Mouse (Mus musculus) cortical plate, adult 2 months (tissue): Measurements from ENCODE around the gene 6820408C15Rik. TPM values are rescaled to one million over a fixed set of nuclear protein-coding genes. Genes with fewer than 3 reads are reported as not detected.
A peak's percentile ranks its signal among the peaks of the same experiment; 100 is the strongest.

Experiments
- H3K27ac ChIP-seq: fragments of 200-500 bp; 2 replicates; pipeline ENCODE4 v1.5.1; 2012; ENCODE audit warnings: low read length, control low read depth, inconsistent platforms; ENCODE audit not compliant: insufficient read depth
- H3K4me1 ChIP-seq: fragments of 200-500 bp; 2 replicates; pipeline ENCODE4 v1.6.1; 2011; ENCODE audit warnings: low read length; ENCODE audit not compliant: control insufficient read depth, insufficient read depth
- H3K4me3 ChIP-seq: fragments of 200-500 bp; 2 replicates; pipeline ENCODE4 v1.5.1; 2011; ENCODE audit warnings: mild to moderate bottlenecking, low read length, control low read depth; ENCODE audit not compliant: insufficient read depth
- CTCF ChIP-seq: fragments of 200-500 bp; IDR thresholded peaks from 2 replicates; pipeline ENCODE4 v1.5.1; 2011; ENCODE audit warnings: mild to moderate bottlenecking, control low read depth, low read length; ENCODE audit not compliant: insufficient read depth; ENCODE audit errors: extremely low read depth
- POLR2A ChIP-seq: fragments of 200-500 bp; IDR thresholded peaks from 2 replicates; pipeline ENCODE4 v1.6.1; 2011; ENCODE audit warnings: mild to moderate bottlenecking, low read length, control low read depth; ENCODE audit not compliant: insufficient read depth; ENCODE audit errors: extremely low read depth
- polyA plus RNA-seq: library from polyadenylated mRNA; depleted of rRNA; stranded (reverse); fragments of >200 nt; gene quantifications from 2 replicates; pipeline ENCODE4 v1.2.3, GENCODE M21; 2012

6820408C15Rik gene
- polyA plus RNA-seq, 1 experiment: 3.7 TPM

DNA sequence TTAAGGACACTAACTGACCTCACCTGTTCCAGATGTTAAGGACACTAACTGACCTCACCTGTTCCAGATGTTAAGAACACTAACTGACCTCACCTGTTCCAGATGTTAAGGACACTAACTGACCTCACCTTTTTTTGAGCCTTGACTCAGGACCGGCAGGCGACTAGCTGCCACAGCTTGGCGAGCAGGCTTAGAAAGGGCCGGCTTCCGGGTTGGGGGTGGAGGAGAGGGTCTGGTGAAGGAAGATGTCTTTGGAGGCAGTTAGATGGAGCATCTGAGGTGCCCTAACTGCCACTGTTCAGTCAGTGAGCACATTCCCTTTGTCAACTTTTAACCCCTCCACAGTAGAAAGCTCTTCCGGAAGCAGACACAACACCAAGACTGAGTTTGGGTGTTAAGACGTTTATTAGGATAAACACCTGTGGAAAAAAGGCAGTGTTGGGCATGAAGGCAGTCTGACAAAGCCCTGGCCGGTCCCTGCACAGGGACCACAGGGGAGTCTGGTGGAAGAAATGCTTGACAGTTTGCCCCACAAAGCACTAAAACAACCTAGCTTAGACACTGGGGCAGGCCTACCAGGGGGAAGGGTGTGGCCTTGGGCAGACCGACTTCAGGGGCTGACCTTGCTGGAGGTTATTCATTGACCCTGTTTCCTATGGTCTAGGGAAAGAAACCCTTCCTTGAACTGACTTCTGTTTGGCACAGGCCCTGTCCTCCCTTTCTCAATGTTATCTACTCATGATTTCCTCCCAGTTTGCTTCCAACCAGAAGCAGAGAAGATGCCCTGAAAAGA is 22.0 kb upstream of the 6820408C15Rik start:
- Histone ChIP-seq H3K4me3 (no peak overlapping the region), H3K27ac (no peak overlapping the region), H3K4me1 (0 out of 2 replicates have a peak, but pooled peaks cover 1% of the 10 kb centered on the region)
- TF ChIP-seq POLR2A (no peak), CTCF (no peak)

DNA sequence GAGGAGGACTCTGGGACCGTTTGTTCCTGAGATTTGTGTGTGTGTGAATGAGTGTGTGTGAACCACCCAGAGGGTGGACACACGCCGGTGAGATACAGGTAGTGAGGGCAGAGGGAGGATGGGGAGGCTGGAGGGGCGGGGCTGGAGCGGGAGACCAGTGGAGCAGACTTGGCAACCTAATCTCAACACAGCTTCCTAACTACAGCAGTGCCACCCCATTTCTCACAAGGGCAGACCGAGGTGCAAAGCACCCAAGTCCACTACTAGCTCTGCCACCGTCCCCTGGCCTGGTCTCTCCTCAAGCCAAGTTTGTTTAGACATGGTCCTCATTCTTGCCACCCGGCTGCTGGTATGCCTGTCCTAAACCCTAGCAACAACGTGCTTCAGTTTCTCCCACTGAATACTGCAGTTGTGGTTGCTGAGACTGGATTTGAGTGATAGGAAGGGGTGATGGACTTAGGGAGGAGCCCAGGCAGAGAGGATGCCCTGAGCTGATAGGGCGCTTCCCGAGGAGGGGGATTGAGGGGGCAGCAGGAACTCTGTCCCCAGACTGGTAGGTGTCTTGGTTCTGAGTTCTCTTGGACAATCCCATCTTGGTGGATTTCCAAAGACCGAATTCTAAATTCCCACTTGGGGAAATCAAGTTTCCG is 20.0 kb upstream of the 6820408C15Rik start:
- Histone ChIP-seq H3K27ac (peak overlapping the region; percentile 11; the same call in 1 of the 2 replicates), H3K4me3 (peak overlapping the region; percentile 86), H3K4me1 (0 out of 2 replicates have a peak, but pooled peaks cover 1% of the 10 kb centered on the region)
- TF ChIP-seq CTCF (no peak), POLR2A (no peak)

DNA sequence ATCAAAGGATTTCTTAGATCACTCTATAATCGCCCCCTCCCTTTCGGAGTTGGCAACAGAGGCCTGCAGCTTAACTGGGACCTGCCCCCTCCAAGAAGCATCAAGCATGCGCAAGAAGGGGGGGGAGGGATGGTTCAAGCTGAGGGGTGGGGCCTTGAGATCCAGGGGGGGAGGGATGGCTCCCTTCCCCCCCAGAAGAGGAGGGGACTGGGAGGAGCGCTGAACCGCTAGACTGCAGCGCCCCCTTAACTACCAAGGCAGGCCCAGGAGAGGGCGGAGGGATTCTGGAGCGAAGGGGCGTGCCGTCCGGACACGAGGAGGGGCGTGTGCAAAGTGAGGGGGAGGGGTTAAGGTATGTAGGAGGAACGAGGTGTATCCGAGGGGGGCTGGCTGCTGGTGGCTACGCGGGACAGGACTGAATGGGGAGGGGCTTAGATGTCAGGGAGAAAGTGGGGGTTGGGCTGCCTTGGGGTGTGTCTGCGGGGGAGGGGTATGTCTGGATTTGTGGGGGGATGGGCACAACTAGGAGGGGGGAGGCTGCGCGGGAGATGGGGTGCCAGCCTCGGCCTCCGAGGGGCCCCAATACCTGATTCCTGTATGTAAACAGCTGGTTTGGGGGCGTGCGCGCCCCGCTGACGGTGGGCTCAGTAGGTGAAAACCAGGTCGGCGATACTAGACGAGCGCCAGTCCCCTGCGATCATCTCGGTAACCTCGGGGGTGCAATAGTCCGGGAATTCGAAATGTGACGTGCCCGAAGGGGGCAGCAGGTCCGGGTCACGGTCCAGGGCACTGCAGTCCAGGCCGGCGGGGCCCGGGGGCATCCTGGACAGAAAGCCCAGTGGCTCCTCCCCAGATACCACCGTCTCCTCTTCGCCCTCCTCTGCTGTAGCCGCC is 19.0 kb upstream of the 6820408C15Rik start:
- TF ChIP-seq POLR2A (peak; percentile 31; the same call in 1 of the 2 replicates), CTCF (no peak)
- peak overlapping the region; percentile 94 for H3K27ac ChIP-seq
- H3K4me3 ChIP-seq: peak overlapping the region; percentile 86
- H3K4me1 ChIP-seq: 0 out of 2 replicates have a peak, but pooled peaks cover 1% of the 10 kb centered on the region

DNA sequence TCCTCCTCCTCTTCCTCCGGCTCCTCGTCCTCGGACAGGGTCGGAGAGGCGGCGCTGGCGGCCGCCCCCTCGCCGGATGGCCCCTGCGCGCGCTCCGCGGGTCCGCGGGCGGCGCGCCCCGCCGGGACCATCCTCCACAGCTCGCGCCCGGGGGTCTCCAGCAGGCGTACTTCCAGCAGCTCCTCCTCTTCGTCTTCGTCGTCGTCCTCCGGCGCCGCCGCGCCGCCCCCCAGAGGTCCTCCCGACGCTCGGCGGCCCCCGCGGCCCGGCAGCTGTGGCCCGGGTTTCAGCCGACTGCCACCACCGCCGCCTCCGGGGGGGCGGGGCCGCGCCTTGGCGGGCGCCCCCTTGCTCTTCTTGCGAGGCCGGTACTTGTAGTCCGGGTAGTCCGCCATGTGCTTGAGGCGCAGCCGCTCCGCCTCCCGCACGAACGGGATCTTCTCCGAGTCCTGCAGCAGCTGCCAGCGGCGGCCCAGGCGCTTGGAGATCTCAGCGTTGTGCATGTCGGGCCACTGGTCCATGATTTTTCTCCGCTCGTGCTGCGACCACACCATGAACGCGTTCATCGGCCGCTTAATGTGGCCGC is 18.3 kb upstream of the 6820408C15Rik start:
- Histone ChIP-seq H3K4me1 (0 out of 2 replicates have a peak, but pooled peaks cover 1% of the 10 kb centered on the region), H3K4me3 (peak overlapping the region; percentile 86), H3K27ac (peak overlapping the region; percentile 94)
- TF ChIP-seq POLR2A (0 out of 2 replicates have a peak, but pooled peaks have one; percentile 37), CTCF (no peak)

DNA sequence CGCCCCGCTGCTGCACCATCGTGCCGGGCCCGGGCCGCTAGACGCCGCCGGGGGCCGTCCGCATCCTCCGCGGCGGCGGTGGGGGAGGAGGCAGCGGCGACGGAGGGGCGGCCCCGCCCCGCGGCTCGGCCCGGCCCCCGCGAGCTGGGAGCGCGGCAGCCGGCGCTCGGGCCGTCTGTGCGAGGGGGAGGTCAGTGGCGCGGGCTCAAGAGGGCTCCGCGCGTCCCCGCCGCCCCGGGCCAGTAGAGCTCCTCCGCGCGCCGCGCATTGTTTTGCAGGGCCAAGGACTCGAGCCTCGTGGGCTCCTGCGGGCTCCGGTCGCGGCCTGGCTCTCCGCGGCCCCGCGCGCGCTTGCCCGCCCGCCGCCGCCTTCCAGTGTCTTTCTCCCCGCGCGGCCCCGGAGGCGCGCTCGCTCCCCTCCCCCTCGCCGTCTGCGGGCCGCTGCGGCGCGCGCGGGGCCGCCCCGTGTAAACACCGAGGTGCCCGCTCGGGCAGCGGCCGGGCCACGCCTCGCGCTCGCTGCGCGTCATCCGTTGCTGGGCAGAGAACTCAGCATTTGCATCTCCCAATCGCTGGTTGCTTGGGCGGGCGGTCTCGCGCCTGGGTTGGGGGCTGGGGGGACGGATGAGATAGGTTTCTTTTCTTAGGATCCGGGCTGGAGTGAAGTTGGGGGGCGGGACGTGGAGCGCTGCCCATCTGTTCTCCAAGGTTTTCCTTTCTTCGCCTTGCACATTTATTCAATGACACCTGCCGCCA is 17.5 kb upstream of the 6820408C15Rik start, which contains the start of gene Sox12:
Sox12 (minus strand) TSS at position 384 of the 756 bp plus-strand sequence.
- peak within 1 kb of the TSS; percentile 94 for H3K27ac ChIP-seq
- H3K4me3 ChIP-seq: peak within 1 kb of the TSS; percentile 86
- H3K4me1 ChIP-seq: 0 out of 2 replicates have a peak, but pooled peaks cover 1% of the 10 kb centered on the region
- TF ChIP-seq CTCF: no peak
- TF ChIP-seq POLR2A: no peak

DNA sequence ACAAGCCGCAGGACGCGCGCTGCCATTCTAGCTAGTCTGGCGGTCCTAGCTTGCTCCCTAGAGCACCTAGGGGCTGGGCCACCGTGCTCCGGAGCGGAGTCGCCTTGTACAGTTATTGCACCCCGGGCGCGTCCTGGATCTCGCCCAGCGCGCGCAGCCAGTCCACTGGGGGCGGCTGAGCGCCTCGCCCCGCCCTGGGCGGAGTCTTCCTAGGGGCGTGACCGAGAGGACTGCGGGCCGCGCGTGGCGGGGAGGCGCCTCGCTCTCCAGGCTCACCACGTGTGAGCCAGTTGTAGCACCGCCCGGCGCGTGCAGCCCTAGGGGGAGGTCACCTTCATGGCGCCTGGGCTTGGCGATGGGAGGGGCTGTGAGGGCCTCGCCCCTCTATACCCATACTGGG is 16.7 kb upstream of the 6820408C15Rik start:
- Histone ChIP-seq H3K4me1 (0 out of 2 replicates have a peak, but pooled peaks cover 1% of the 10 kb centered on the region), H3K27ac (peak overlapping the region; percentile 40), H3K4me3 (peak overlapping the region; percentile 86)
- no peak for TF ChIP-seq CTCF
- peak; percentile 25; the same call in 1 of the 2 replicates for TF ChIP-seq POLR2A

DNA sequence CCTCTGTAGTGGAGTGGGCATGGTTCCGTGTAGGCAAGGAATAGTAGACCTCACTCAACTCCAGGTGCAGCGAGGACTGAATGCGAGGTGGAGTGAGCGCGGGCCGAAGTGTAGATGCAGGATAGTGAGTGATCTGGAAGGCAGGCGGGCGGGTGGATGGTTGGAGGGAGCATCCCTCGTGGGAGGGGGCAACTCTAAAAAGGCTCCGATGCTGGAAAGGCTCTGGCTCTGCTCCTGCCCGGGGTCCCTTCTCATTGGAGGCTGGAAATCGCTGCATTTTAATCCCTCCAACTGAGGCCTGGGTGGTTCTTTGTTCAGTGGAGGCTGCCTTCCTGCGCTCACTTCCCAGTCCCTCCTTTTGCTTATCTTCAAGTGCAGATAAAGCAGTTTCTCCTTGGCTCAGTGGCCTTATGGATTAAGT is 16.3 kb upstream of the 6820408C15Rik start:
- Histone ChIP-seq H3K4me1 (0 out of 2 replicates have a peak, but pooled peaks cover 1% of the 10 kb centered on the region), H3K4me3 (peak overlapping the region; percentile 86), H3K27ac (peak overlapping the region; percentile 6; the same call in 1 of the 2 replicates)
- TF ChIP-seq POLR2A (no peak), CTCF (no peak)

DNA sequence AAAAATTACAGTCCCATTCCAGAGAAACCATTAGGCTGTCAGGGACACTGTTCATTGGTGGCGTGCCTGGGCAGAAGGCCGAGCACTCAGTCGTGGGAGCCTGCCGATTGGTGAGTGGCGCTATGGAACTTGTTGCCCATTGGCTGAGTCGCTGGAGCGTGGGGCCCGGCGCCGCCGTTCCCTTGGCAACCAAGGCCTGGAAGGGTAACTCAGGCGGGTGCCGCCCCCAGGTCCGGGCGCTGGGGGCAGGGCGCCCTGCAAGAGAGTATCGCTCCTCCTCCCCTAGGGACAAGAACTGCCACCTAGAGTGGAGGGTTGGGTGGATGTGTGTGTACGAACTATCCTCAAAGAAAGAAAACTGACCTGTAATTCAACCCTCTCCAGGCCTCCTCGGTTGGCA is 9.3 kb upstream of the 6820408C15Rik start:
- Histone ChIP-seq H3K4me3 (peak overlapping the region; percentile 33), H3K27ac (0 out of 2 replicates have a peak overlapping the region, but pooled peaks have one; percentile 3)

More for the DNA sequence above, 9.3 kb upstream of the 6820408C15Rik start:
- H3K4me1 ChIP-seq: peaks cover 3% of the 10 kb centered on the region; the same call in 1 of the 2 replicates
- TF ChIP-seq CTCF (no peak), POLR2A (0 out of 2 replicates have a peak, but pooled peaks have one; percentile 34)
